Mouse (Mus musculus) layer of hippocampus, adult 2 months (tissue): ENCODE results near the gene Liph. TPM values are rescaled to one million over a fixed set of nuclear protein-coding genes. Genes with fewer than 3 reads are reported as not detected.
A peak's percentile ranks its signal among the peaks of the same experiment; 100 is the strongest.

Source experiments
- DNase-seq, 2 experiments: peaks; one replicate each; pipeline ENCODE4 v3.0.0; 2022; ENCODE audit warnings: low spot score in 2 of 2
- H3K27ac ChIP-seq: fragments of 200-600 bp; 2 replicates; pipeline ENCODE4 v1.8.1; 2022
- H3K4me3 ChIP-seq: fragments of 200-600 bp; 2 replicates; pipeline ENCODE4 v1.8.1; 2022; ENCODE audit warnings: mild to moderate bottlenecking
- CTCF ChIP-seq: fragments of 200-600 bp; conservative IDR thresholded peaks from 2 replicates; pipeline ENCODE4 v1.8.1; 2022; ENCODE audit warnings: antibody characterized with exemption, mild to moderate bottlenecking, moderate library complexity
- long read RNA-seq, 2 experiments: library from polyadenylated mRNA; stranded (forward); transcript quantifications; one replicate each; pipeline ENCODE4 v2.0.0; 2021; ENCODE audit warnings: borderline mapping rate in 2 of 2
- total RNA-seq, 2 experiments: library from RNA; stranded (reverse); gene quantifications; 2 replicates each; pipeline ENCODE4 v1.2.3; 2021

Liph gene
- total RNA-seq, result under 1 TPM; 0.27 to 0.44 TPM
- long read RNA-seq, experiment 1, partial matches to known transcripts, result 0 of 1 reads
- long read RNA-seq, experiment 1, other reads (novel, unspliced or antisense), result 0 of 1 reads
- long read RNA-seq, experiment 2, partial matches to known transcripts, result 0 of 5 reads
- long read RNA-seq, experiment 2, other reads (novel, unspliced or antisense), result 5 of 5 reads

GRCm38 (mm10) chr16:21995304-21995703 is at the start of gene Liph:
Gene Liph, minus strand, starts transcription at chr16:21995663.
- no peak for TF ChIP-seq CTCF
- Histone ChIP-seq H3K4me3 (peak within 1 kb of the TSS; percentile 38; the same call in 1 of the 2 replicates), H3K27ac (no peak within 1 kb of the TSS)
- DNase-seq, result no peak

- H3K27ac ChIP-seq, result no peak overlapping the region
- H3K4me3 ChIP-seq, result no peak overlapping the region
- no peak for TF ChIP-seq CTCF
- no peak for DNase-seq
These were observed 48.4 kb upstream of the Liph start for GRCm38 (mm10) chr16:22043830-22044229.

GRCm38 (mm10) chr16:22039978-22040377 is 44.5 kb upstream of the Liph start:
- Histone ChIP-seq H3K4me3 (no peak overlapping the region), H3K27ac (no peak overlapping the region)
- DNase-seq, result no peak
- no peak for TF ChIP-seq CTCF

- TF ChIP-seq CTCF, result no peak
- DNase-seq, result no peak
- H3K27ac ChIP-seq, result no peak overlapping the region
- no peak overlapping the region for H3K4me3 ChIP-seq
These were observed 43.1 kb upstream of the Liph start for GRCm38 (mm10) chr16:22038554-22038953.

- Histone ChIP-seq H3K27ac (no peak overlapping the region), H3K4me3 (no peak overlapping the region)
- no peak for DNase-seq
- no peak for TF ChIP-seq CTCF
These were observed 32.0 kb upstream of the Liph start for GRCm38 (mm10) chr16:22027474-22027873.

GRCm38 (mm10) chr16:22022122-22022521 is 26.7 kb upstream of the Liph start:
- no peak for DNase-seq
- no peak overlapping the region for H3K27ac ChIP-seq
- TF ChIP-seq CTCF, result peak; percentile 77
- no peak overlapping the region for H3K4me3 ChIP-seq

- no peak overlapping the region for H3K27ac ChIP-seq
- TF ChIP-seq CTCF, result no peak
- H3K4me3 ChIP-seq, result no peak overlapping the region
- DNase-seq, result no peak
These were observed 20.1 kb upstream of the Liph start for GRCm38 (mm10) chr16:22015569-22015968.

GRCm38 (mm10) chr16:22009596-22009995 is 14.1 kb upstream of the Liph start:
- DNase-seq, result no peak
- Histone ChIP-seq H3K4me3 (peak overlapping the region; percentile 94), H3K27ac (peak overlapping the region; percentile 89)
- no peak for TF ChIP-seq CTCF

- DNase-seq, result peak; percentile 100
- no peak for TF ChIP-seq CTCF
- Histone ChIP-seq H3K27ac (peak within 1 kb of the TSS; percentile 89), H3K4me3 (peak within 1 kb of the TSS; percentile 94)
These were observed 13.7 kb upstream of the Liph start, which contains the start of gene Senp2 for GRCm38 (mm10) chr16:22009099-22009584. Gene Senp2, plus strand, starts transcription at chr16:22009484.

GRCm38 (mm10) chr16:22001606-22002005 is 6.1 kb upstream of the Liph start:
- TF ChIP-seq CTCF, result no peak
- peak in 1 of 2 experiments; percentile 14 for DNase-seq
- no peak overlapping the region for H3K27ac ChIP-seq
- H3K4me3 ChIP-seq, result no peak overlapping the region

- H3K27ac ChIP-seq, result no peak overlapping the region
- no peak overlapping the region for H3K4me3 ChIP-seq
- no peak for DNase-seq
- peak; percentile 31 for TF ChIP-seq CTCF
These were observed 5.7 kb upstream of the Liph start for GRCm38 (mm10) chr16:22001172-22001571.

- no peak for TF ChIP-seq CTCF
- H3K27ac ChIP-seq, result no peak overlapping the region
- no peak for DNase-seq
- H3K4me3 ChIP-seq, result no peak overlapping the region
These were observed 4.7 kb upstream of the Liph start for GRCm38 (mm10) chr16:21999941-22000690.

- Histone ChIP-seq H3K27ac (no peak overlapping the region), H3K4me3 (no peak overlapping the region)
- TF ChIP-seq CTCF, result no peak
- no peak for DNase-seq
These were observed 2.6 kb upstream of the Liph start for GRCm38 (mm10) chr16:21998061-21998460.
